11 mouse cellular contexts compared by ENCODE assay signal in the genomic region with DNA sequence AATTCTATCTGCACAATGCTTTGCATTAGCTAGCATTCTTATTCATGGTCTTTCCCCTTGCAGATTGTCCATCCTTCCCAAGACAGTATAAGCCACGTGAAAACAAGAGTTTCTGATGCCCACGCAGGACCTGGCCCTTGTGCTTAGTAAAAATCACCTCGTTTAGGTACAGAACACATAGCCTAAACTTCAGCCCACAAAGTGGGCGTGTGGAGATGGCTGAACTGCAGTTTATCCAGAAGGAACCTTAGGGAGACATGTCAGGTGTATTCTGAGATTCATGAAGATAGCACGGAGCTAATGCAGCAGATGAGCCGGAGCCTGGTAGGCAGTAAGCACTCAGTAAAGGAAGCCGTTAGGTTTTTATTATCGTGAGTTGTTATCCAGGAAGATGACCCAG. TPM values are rescaled to one million over a fixed set of nuclear protein-coding genes. Genes with fewer than 3 reads are reported as not detected.
DNase-seq lines count a peak whose midpoint lies in the region; ATAC-seq and TF ChIP-seq lines count a peak whose summit lies in the region.
"Had no signal": no experiment of that assay in that cellular context is flagged by ENCODE, and none has a peak within 500 bp of the region (broad histone marks: within the 10 kb centered on the region; RNA-seq: fewer than 3 reads in every experiment).

No protein-coding gene starts in this region.

- no peak overlapping the region for H3K27ac ChIP-seq in heart, embryonic 14.5 days (replicated peaks in 1 of 2; ENCODE audit: control insufficient read depth in 1 of 2, insufficient read depth in 1 of 2, low read depth in 2 of 2, low read length in 2 of 2)
- H3K27ac ChIP-seq in embryonic facial prominence, embryonic 10.5 days (replicated peaks): peak overlapping the region; percentile 52
- H3K27ac ChIP-seq in hindbrain, embryonic 12.5 days: peak overlapping the region; percentile 81
- no peak overlapping the region for H3K27ac ChIP-seq in liver, postnatal 0 days (ENCODE audit: low read depth)

- H3K9ac ChIP-seq in heart, embryonic 14.5 days (ENCODE audit: low read length): 0 out of 2 replicates have a peak overlapping the region, but pooled peaks have one; percentile 5
- peak overlapping the region; percentile 47; the same call in 1 of the 2 replicates for H3K9ac ChIP-seq in hindbrain, embryonic 12.5 days
- H3K9ac ChIP-seq in liver, postnatal 0 days (replicated peaks): no peak overlapping the region; the same call in 1 of the 2 replicates

- H3K4me1 ChIP-seq in heart, embryonic 14.5 days (ENCODE audit: control insufficient read depth in 2 of 2, insufficient read depth in 2 of 2, low read length in 2 of 2): peaks cover 0 to 4% of the 10 kb centered on the region in 2 experiments; a peak in 1 of 4 replicates
- H3K4me1 ChIP-seq in embryonic facial prominence, embryonic 10.5 days: peaks cover 21% of the 10 kb centered on the region
- H3K4me1 ChIP-seq in hindbrain, embryonic 12.5 days: peaks cover 18% of the 10 kb centered on the region
- peaks cover 6% of the 10 kb centered on the region; the same call in 1 of the 2 replicates for H3K4me1 ChIP-seq in liver, postnatal 0 days (ENCODE audit: insufficient read depth)

- DNase-seq in heart, adult 8-10 months (ENCODE audit: low spot score): no peak
- no peak for DNase-seq in embryonic facial prominence, embryonic 10.5 days (ENCODE audit: low spot score)
- DNase-seq in liver, postnatal 0 days: no peak
- DNase-seq in frontal cortex, postnatal 10 days (ENCODE audit: low spot score in 2 of 2): no peak
- no peak for DNase-seq in layer of hippocampus, postnatal 10 days (ENCODE audit: low spot score in 2 of 2)
- no peak for DNase-seq in gastrocnemius, postnatal 25 days
- DNase-seq: layer of hippocampus, postnatal 36 days; lung, postnatal 4 days; thymus, adult 18-20 months had no signal

- H3K9me3 ChIP-seq in heart, embryonic 14.5 days (ENCODE audit: control insufficient read depth, low read length): no peaks in the 10 kb centered on the region
- H3K9me3 ChIP-seq in embryonic facial prominence, embryonic 10.5 days: no peaks in the 10 kb centered on the region
- H3K9me3 ChIP-seq in hindbrain, embryonic 12.5 days (replicated peaks): no peaks in the 10 kb centered on the region
- no peaks in the 10 kb centered on the region for H3K9me3 ChIP-seq in liver, postnatal 0 days (ENCODE audit: low read length)

- H3K4me2 ChIP-seq in heart, embryonic 14.5 days (ENCODE audit: low read length): peak overlapping the region; percentile 29; the same call in 1 of the 2 replicates
- peak overlapping the region; percentile 36; the same call in 1 of the 2 replicates for H3K4me2 ChIP-seq in hindbrain, embryonic 12.5 days (replicated peaks)
- H3K4me2 ChIP-seq in liver, postnatal 0 days (ENCODE audit: low read depth, low read length): peak overlapping the region; percentile 44

- ATAC-seq in heart, embryonic 14.5 days (ENCODE audit: insufficient number of reproducible peaks, insufficient read depth, low FRiP score, low read depth): no peak
- no peak for ATAC-seq in hindbrain, embryonic 12.5 days (ENCODE audit: low FRiP score)
- ATAC-seq in liver, postnatal 0 days: no peak

- H3K27me3 ChIP-seq in heart, embryonic 14.5 days (ENCODE audit: control insufficient read depth, insufficient read depth, low read length): no peaks in the 10 kb centered on the region
- no peaks in the 10 kb centered on the region for H3K27me3 ChIP-seq in embryonic facial prominence, embryonic 10.5 days (replicated peaks; ENCODE audit: low read depth, poor library complexity, severe bottlenecking)
- H3K27me3 ChIP-seq in hindbrain, embryonic 12.5 days: no peaks in the 10 kb centered on the region
- no peaks in the 10 kb centered on the region for H3K27me3 ChIP-seq in liver, postnatal 0 days (ENCODE audit: insufficient read depth, low read length)

- H3K4me3 ChIP-seq in heart, embryonic 14.5 days (ENCODE audit: control insufficient read depth in 1 of 2, insufficient read depth in 1 of 2, low read depth in 1 of 2, low read length in 2 of 2): no peak overlapping the region
- H3K4me3 ChIP-seq in embryonic facial prominence, embryonic 10.5 days: no peak overlapping the region
- H3K4me3 ChIP-seq in hindbrain, embryonic 12.5 days: no peak overlapping the region
- H3K4me3 ChIP-seq in liver, postnatal 0 days (ENCODE audit: low read depth, low read length): no peak overlapping the region

- WGBS in heart, embryonic 14.5 days: 63% methylated on average over 8 of the region's 8 CpGs
- 59% methylated on average over 8 of the region's 8 CpGs for WGBS in embryonic facial prominence, embryonic 10.5 days
- WGBS in hindbrain, embryonic 12.5 days: 44% methylated on average over 8 of the region's 8 CpGs
- 56% methylated on average over 8 of the region's 8 CpGs for WGBS in liver, postnatal 0 days (ENCODE audit: insufficient replicate concordance)

- no peak for TF ChIP-seq CTCF in liver, postnatal 0 days (IDR thresholded peaks at IDR 0.05; ENCODE audit: low read depth)

- H3K36me3 ChIP-seq in heart, embryonic 14.5 days (ENCODE audit: control insufficient read depth, insufficient read depth, low read length): no peaks in the 10 kb centered on the region
- no peaks in the 10 kb centered on the region for H3K36me3 ChIP-seq in embryonic facial prominence, embryonic 10.5 days (replicated peaks)
- H3K36me3 ChIP-seq in hindbrain, embryonic 12.5 days: no peaks in the 10 kb centered on the region
- H3K36me3 ChIP-seq in liver, postnatal 0 days (replicated peaks; ENCODE audit: insufficient read depth, low read length): no peaks in the 10 kb centered on the region

- TF ChIP-seq EP300 in liver, postnatal 0 days (IDR thresholded peaks at IDR 0.05; ENCODE audit: low read depth): no peak

RNA-seq across cellular contexts. Expression of gene Lsm11, which starts 23.7 kb away (rescaled TPM):
- 9.4 and 9.8 TPM in 2 replicates for polyA plus RNA-seq in heart, embryonic 14.5 days (2014; fragmentation: Nextera tagmentation; extraction: Ambion mirVana)
- total RNA-seq in heart, adult 8-10 months (2022): 1 to 10 TPM; 2.1 to 3.5 (median 3.1) TPM
- polyA plus RNA-seq in embryonic facial prominence, embryonic 10.5 days (2016; fragmentation: Nextera tagmentation; extraction: Ambion mirVana): 6.4 and 7.3 TPM in 2 replicates
- 16.9 and 17.3 TPM in 2 replicates for polyA plus RNA-seq in hindbrain, embryonic 12.5 days (2016; fragmentation: Nextera tagmentation; extraction: Ambion mirVana)
- polyA plus RNA-seq in liver, postnatal 0 days (2015; fragmentation: Nextera tagmentation; extraction: Ambion mirVana): 1.3 and 1.8 TPM in 2 replicates
- 100 to 1,000 TPM; 153 to 154 TPM for total RNA-seq in layer of hippocampus, postnatal 10 days (2021)
- 1 to 10 TPM; 1.9 to 2.6 TPM for total RNA-seq in gastrocnemius, postnatal 25 days (2021)

RNA-seq across cellular contexts. Expression of gene Thg1l, which starts 34.3 kb away (rescaled TPM):
- polyA plus RNA-seq in heart, embryonic 14.5 days (2014; fragmentation: Nextera tagmentation; extraction: Ambion mirVana): 7.0 and 8.5 TPM in 2 replicates
- 1 to 10 TPM; 4.2 to 6.1 (median 4.7) TPM for total RNA-seq in heart, adult 8-10 months (2022)
- polyA plus RNA-seq in embryonic facial prominence, embryonic 10.5 days (2016; fragmentation: Nextera tagmentation; extraction: Ambion mirVana): 16.6 and 16.7 TPM in 2 replicates
- 11.9 and 14.7 TPM in 2 replicates for polyA plus RNA-seq in hindbrain, embryonic 12.5 days (2016; fragmentation: Nextera tagmentation; extraction: Ambion mirVana)
- polyA plus RNA-seq in liver, postnatal 0 days (2015; fragmentation: Nextera tagmentation; extraction: Ambion mirVana): 3.8 TPM in 2 replicates
- total RNA-seq in layer of hippocampus, postnatal 10 days (2021): 10 to 100 TPM; 12.9 to 13.5 TPM
- total RNA-seq in gastrocnemius, postnatal 25 days (2021): 1 to 10 TPM; 4.8 to 5.4 TPM

RNA-seq across cellular contexts. Expression of gene Sox30, which starts 59.1 kb away (rescaled TPM):
- 0.26 and 0.30 TPM in 2 replicates for polyA plus RNA-seq in heart, embryonic 14.5 days (2014; fragmentation: Nextera tagmentation; extraction: Ambion mirVana)
- under 1 TPM in 3 of 4 experiments, not detected in 1; 0.22 to 0.26 (median 0.25) TPM for total RNA-seq in heart, adult 8-10 months (2022)
- 0.12 and 0.13 TPM in 2 replicates for polyA plus RNA-seq in embryonic facial prominence, embryonic 10.5 days (2016; fragmentation: Nextera tagmentation; extraction: Ambion mirVana)
- 0.14 and 0.25 TPM in 2 replicates for polyA plus RNA-seq in hindbrain, embryonic 12.5 days (2016; fragmentation: Nextera tagmentation; extraction: Ambion mirVana)
- polyA plus RNA-seq in liver, postnatal 0 days (2015; fragmentation: Nextera tagmentation; extraction: Ambion mirVana): 0.04 TPM in 1 of 2 replicates, not detected in the other
- total RNA-seq in layer of hippocampus, postnatal 10 days (2021): under 1 TPM; 0.18 to 0.29 TPM
- not detected for total RNA-seq in gastrocnemius, postnatal 25 days (2021)

Comparison
In these comparisons a context has a peak if more than half of its experiments do, and no peak if none do; other contexts are left out.
1. H3K27ac ChIP-seq: peak in embryonic facial prominence, embryonic 10.5 days (single experiment) and hindbrain, embryonic 12.5 days (single experiment); none in heart, embryonic 14.5 days (0 of 2) and liver, postnatal 0 days (single experiment).
2. Peak in every context shown above with its lines, with median percentiles within 50 percentile points of each other: H3K4me2 ChIP-seq.